Mouse (Mus musculus): ENCODE results near the gene Edaradd.

The Edaradd gene

DNA sequence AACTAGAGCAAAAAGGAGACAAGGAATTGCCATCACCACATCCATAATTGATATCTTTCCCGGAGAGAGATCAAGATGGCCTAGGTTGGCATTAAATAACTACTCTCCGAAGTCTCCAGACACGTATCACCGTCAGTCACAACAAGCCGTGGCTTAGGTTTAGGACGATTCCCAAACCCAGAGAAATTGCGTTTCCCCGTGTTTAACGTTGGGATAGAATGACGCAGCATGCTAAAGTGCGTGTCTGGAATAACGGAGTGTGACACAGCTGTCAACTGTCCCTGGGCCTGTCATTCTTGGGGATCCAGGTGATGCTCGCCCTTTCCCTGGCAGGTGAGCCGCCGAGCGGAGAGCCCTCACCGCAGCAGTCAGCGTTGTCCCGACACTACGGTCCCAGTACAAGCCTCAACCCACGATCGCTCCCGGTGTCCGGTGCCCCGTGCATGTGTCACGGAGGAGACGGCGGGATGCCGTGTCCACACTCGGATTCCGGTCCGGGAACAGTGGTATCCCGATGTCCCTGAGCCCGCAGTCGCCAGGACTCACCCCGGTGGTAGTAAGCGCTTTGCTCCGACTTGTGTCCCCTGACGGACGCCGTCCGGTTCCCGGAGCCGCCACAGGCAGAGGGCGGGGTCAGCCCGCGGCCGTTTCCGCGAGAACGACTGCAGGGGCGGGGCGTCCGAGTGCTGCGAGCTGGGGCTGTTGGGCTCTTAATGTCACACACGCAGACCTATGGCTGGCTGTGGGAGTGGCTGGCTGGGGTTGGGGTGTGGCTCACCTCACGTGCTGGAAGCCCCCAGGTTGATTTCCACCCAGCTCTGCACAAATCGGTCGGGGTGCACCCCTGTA is 59.1 kb downstream of the Edaradd start:
- DNase-seq (ENCODE audit: low read depth, low spot score): peak; percentile 81

GRCm38 (mm10) chr13:12460443-12460842 is 59.8 kb downstream of the Edaradd start:
- DNase-seq (ENCODE audit: low read depth, low spot score): peak; percentile 19

DNA sequence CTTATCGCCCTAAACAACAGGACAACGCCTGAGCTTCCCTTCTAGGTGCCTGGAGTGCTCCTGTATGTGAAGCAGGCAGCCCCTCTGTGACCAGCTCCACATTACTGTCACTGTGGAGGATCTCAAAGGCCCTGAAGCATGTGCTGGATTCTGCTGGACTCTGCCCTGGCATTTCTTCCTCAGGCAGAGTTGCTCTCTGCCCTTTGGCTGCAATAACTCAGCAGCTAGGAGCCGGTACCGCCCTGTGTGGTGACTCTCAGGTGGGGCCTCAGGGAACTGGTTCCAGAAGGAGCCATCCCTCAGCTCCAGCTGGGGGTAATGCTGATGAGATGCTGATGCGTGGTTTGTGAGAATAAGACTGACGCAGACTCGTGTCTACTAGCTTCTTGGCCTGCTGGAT is 63.5 kb downstream of the Edaradd start:
- no peak for DNase-seq (ENCODE audit: low read depth, low spot score)

DNA sequence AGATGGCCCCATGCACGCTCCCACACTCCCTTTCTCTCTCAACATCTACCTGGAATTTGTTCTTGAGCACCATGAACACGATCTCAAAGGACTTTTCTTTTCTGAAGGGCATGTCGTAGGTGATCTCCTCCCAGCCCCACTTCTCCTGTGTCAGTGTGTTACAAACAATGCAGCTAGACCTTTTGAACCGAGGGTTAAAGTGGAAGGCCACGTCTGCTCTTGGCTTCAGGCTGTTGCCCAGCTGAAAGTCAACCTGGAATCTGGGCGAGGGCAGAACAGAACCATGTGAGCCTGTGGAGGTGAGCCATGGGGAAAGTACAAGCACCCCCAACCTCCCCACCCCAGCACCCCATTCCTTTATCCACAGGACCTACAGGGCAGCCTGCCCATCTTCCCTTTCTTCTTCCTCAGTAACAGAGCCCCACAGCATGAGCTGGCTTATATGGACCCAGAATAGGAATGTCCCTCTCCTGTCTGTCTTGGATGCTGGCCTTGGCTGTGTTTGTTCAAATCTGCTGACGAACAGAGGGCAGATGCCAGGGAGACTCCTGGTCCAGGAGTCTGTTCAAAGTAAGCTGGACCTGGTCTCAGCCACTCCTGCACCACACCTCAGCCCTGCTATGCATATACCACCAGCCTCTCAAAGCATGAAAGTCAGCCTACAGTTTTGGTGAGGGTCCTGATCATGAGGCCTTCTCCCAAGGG is 65.4 kb downstream of the Edaradd start:
- no peak for DNase-seq (ENCODE audit: low read depth, low spot score)

DNA sequence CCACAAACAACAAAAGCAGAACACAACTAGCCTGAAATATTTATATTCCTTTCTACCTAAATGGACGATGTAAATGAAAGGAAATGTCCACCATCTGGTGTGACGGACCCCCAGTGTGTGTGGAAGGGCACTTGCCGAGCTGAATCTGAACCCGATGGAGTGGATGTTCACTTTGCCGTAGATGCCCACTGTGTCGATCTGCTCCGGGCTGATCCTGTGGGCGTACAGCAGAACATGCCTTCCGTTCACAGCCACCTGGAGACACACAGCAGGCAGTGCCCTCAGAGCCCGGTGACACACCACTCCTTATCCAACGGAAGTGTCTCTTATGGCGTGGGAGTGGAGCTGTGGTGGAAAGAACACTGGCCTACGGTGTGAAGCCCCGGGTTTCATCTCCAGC is 67.1 kb downstream of the Edaradd start:
- DNase-seq (ENCODE audit: low read depth, low spot score): no peak

GRCm38 (mm10) chr13:12442008-12442587 is 78.1 kb downstream of the Edaradd start:
- DNase-seq (ENCODE audit: low read depth, low spot score): no peak

DNA sequence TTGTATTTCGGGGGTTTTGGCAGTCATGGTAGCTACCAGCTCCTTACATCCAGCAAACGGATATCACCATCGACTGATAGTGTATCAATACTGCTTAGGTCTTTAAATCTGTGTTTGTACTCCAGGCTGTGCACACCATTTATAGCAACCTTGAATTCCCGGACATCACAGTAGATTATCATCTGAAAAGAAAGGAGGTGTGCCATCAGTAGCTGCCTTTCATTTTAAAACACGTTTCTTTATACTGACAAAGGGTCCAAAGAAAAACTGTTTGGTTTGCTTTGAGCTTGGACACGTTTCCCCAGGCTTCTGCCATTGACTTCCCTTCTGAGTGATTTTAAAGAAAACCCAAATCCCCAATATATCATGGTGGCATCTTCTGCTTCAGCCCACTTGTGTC is 79.4 kb downstream of the Edaradd start:
- DNase-seq (ENCODE audit: low read depth, low spot score): peak; percentile 45

- DNase-seq (ENCODE audit: low read depth, low spot score): no peak
Observed at GRCm38 (mm10) chr13:12439586-12439985, 80.7 kb downstream of the Edaradd start.

- no peak for DNase-seq (ENCODE audit: low read depth, low spot score)
Observed at GRCm38 (mm10) chr13:12433843-12434242, 86.4 kb downstream of the Edaradd start.

GRCm38 (mm10) chr13:12428556-12428955 is 91.7 kb downstream of the Edaradd start:
- DNase-seq (ENCODE audit: low read depth, low spot score): no peak
